Mouse (Mus musculus): ENCODE results near the gene Ptpn7.
"Not testable (repeated sequence)": the region's sequence is repeated elsewhere in the genome, so short reads cannot be mapped to it uniquely, and the experiment has no call there.

Ptpn7 gene

GRCm38 (mm10) chr1:135132473-135132872, at the start of gene Ptpn7:
TSS of gene Ptpn7 (plus strand) at chr1:135132700.
- DNase-seq (ENCODE audit: low spot score in 2 of 2) = peak; percentile 91 to 95

- no peak for DNase-seq (ENCODE audit: low spot score in 2 of 2)
These were observed 49.0 kb upstream of the Ptpn7 start for GRCm38 (mm10) chr1:135083465-135083864.

DNA sequence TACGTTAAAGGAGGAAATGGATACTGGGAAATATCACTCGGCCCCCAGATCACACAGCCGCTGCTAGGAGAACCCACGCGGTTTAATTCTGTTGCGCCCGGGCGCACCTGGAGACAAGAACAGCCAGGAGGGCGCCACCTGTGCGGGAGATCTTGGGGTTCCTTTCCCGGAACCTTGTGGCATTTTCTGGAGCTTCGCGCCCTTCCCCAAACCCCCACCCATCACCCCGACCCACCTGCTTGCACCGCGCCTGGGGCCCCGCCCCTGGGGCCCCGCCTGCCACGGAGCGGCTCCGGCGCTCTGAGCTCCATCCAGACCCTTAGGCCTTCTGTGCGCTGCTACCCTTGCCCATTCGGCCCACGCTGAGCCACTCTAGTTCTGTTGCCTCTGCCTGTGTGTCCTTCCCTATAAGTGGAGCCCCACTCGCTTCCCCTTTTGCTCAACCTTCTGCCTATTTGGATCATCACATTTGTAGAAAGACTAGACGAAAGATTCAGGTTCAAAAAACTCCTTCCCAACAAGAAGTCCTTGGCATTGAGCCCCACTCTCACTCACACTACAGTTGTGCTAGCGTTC, 47.1 kb upstream of the Ptpn7 start:
- no peak for DNase-seq (ENCODE audit: low spot score in 2 of 2)

GRCm38 (mm10) chr1:135086015-135086414, 46.5 kb upstream of the Ptpn7 start:
- no peak for DNase-seq (ENCODE audit: low spot score in 2 of 2)

GRCm38 (mm10) chr1:135087414-135087813, 45.1 kb upstream of the Ptpn7 start:
- no peak for DNase-seq (ENCODE audit: low spot score in 2 of 2)

GRCm38 (mm10) chr1:135089626-135090025, 42.9 kb upstream of the Ptpn7 start:
- no peak for DNase-seq (ENCODE audit: low spot score in 2 of 2)

DNA sequence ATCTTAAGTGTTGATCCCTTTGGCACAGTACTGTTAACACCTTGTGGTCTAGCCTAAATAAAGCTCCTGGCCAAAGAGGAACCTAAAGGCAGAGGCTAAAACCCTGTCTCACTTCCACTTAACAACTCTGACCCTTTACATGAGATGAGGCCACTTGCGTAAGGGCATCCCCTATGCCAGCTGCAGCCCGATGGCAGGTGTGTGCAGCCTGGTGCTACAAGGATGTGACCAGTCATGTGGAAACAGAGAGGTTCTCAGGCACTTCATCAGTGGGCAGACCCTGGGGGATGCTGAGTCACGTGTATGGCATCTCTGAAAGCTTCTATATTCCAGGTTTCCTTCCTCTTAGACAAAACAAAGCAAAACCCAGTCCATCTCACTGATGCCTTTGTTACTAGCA, 41.6 kb upstream of the Ptpn7 start:
- DNase-seq (ENCODE audit: low spot score in 2 of 2) = peak in 1 of 2 experiments; percentile 27

DNA sequence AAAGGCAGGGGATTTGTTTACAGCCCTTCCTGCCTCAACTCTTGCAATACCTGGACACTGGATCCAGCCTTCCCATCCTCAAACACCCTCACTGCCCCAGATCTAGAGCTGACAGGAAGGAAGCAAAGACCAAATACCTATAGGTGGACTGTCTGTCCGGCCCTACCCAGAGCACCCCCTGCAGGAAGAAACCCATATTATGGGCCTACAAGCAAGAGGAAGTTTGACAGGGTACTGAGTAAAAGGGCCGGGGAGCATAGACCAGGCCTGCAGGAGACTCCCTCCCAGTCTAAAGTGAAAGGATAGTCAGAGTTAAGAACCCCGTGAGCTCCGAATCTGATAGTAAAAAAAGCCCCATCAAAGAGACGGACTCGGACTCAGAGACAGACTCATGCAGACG, 37.8 kb upstream of the Ptpn7 start:
- DNase-seq (ENCODE audit: low spot score in 2 of 2) = peak in 1 of 2 experiments; percentile 45

DNA sequence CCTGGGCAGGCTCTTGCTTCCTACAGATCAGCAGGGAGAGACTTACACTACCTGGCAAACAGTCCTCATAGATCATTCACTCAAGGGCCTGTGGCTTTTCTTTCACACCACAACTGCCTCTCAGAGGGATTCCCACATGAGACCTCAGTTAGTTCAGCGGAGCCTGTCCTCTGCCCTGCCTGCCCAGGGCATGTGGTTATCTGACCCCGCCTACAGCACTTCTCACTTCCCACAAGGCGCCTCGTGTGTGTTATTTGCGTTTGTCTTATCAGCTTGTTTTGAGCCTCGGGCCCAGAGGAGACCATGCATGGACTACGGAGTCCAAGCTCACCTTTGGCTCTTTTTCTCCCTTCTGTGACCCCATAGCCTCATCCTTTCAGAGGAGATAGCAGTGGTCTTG, 37.3 kb upstream of the Ptpn7 start:
- DNase-seq (ENCODE audit: low spot score in 2 of 2) = peak in 1 of 2 experiments; percentile 46

DNA sequence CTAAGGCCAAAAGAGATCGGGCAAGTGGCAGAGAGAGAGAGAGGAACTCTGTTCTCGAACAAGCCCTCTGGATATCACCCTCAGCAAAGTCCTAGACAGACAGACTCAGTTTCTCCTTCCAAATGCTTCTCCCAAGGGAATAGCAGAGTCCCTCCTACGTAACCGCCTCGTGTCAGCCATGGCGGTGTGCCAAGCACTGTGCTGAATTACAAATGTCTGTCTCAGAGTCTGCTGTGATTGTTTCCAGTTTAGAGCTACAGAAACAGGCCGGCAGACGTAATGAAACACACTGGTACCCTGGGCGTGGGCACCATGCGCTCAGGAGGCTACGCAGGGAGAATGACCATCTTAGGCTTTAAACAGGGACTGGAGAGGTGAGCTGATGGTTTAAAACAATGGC, 36.2 kb upstream of the Ptpn7 start:
- DNase-seq (ENCODE audit: low spot score in 2 of 2) = no peak

- no peak for DNase-seq (ENCODE audit: low spot score in 2 of 2)
These were observed 35.1 kb upstream of the Ptpn7 start for GRCm38 (mm10) chr1:135097441-135097840.

DNA sequence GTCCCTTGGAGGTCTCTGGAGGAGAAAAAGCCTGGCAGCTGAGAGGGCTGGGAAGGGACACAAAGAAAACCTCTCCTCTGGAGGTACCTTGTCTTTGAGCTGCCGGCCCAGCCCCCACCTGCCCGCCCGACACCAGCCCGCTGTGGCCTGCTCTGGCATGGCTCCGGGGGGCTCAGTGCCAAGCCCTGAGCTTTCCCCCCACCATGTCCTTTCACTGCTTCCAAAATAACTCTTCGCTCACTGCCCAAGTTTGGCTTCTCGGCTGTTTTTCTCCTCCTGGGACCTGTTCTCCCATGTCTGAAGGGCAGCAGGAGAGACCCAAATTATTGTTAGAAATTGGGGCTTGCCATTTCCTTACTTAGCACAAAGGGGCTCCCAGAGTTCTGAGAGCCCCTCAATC, 34.1 kb upstream of the Ptpn7 start:
- DNase-seq (ENCODE audit: low spot score in 2 of 2) = no peak

DNA sequence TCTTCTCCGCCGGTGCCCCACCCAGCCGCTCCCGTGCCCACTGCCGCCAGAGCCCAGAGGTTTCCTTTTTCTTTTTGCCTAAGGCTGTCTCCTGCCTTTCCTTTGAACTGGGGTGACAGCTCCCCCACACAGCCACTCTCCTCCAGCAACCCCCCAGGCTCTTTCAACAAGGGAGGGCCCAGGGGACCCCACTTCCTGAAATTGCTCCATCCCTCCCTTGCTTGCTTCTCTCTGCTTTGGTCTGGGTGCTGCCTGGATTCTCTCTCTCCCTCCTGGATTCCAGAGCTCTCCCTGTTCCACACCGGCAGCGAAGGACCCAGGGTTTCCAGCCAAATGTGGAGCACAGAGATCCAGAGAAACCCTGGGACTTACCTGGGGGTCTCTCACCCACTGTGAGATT, 32.1 kb upstream of the Ptpn7 start:
- no peak for DNase-seq (ENCODE audit: low spot score in 2 of 2)

GRCm38 (mm10) chr1:135105124-135105523, 27.4 kb upstream of the Ptpn7 start, which contains the start of gene Lgr6:
TSS of gene Lgr6 (minus strand) at chr1:135105276.
- no peak for DNase-seq (ENCODE audit: low spot score in 2 of 2)

GRCm38 (mm10) chr1:135105951-135106350, 26.5 kb upstream of the Ptpn7 start:
- DNase-seq (ENCODE audit: low spot score in 2 of 2) = peak; percentile 65 to 88

DNA sequence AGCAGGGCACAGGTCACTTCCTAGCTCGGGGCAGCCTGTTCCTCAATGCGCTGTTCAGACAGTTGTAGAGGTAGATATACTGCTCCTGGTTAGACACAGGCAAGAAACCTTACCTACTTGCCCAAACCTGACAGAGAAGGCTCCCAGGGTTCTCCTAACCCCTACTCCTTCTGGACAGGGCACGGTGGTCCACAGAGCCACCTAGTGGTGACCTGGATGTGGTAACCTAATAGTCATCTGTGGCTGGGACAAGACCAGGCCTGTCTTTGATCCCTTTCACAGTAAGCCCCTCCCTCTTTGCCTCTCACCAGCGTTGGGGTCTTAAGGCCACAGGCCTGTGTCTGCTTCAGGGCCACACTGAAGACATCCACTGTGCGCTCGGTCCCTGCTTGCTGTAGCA, 23.9 kb upstream of the Ptpn7 start:
- DNase-seq (ENCODE audit: low spot score in 2 of 2) = no peak

- peak; percentile 58 to 84 for DNase-seq (ENCODE audit: low spot score in 2 of 2)
These were observed 22.4 kb upstream of the Ptpn7 start for GRCm38 (mm10) chr1:135110075-135110474.

- not testable (repeated sequence) for DNase-seq (ENCODE audit: low spot score in 2 of 2)
These were observed 21.2 kb upstream of the Ptpn7 start for GRCm38 (mm10) chr1:135111271-135111670.

GRCm38 (mm10) chr1:135112661-135113060, 19.8 kb upstream of the Ptpn7 start:
- peak; percentile 56 to 80 for DNase-seq (ENCODE audit: low spot score in 2 of 2)

DNA sequence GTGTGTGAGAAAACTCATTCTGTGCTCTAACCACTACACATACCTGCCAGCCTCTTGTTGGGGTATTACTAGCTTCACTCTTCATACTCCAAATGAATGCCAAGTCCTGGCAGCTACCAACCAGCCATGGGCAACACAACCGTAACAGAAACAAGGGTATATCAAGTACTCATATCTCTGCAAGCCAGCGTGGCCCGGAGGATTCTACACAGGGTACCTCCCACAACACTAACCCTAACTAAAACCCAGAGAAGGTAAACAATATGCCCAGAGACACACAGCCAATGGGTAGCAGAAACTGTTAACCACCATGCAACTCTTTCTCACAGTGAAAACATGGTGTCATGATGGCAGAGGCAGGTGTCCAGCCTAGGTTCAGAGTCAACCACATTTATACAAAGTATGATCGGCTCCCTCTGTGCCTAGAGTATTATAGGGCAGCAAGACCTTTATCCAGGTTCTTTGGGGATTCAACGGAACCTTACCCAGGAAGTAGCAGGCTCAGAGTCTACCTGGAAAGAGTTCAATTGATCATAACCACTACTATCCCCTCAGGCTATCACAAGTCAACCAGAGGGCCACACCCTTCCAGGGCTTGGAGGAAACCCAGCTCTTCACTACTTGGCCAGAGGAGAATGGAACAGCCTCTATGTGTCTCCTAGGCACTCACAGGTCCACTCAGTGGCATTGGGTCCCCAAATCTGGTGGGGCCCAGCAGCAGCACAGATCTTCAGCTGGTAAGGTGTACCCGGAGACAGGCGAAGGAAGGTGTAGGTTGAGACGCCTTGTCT, 7.7 kb upstream of the Ptpn7 start:
- DNase-seq (ENCODE audit: low spot score in 2 of 2) = no peak

- DNase-seq (ENCODE audit: low spot score in 2 of 2) = no peak
These were observed 6.5 kb upstream of the Ptpn7 start for GRCm38 (mm10) chr1:135125990-135126389.

- no peak for DNase-seq (ENCODE audit: low spot score in 2 of 2)
These were observed 6.0 kb upstream of the Ptpn7 start for GRCm38 (mm10) chr1:135126443-135127027.

DNA sequence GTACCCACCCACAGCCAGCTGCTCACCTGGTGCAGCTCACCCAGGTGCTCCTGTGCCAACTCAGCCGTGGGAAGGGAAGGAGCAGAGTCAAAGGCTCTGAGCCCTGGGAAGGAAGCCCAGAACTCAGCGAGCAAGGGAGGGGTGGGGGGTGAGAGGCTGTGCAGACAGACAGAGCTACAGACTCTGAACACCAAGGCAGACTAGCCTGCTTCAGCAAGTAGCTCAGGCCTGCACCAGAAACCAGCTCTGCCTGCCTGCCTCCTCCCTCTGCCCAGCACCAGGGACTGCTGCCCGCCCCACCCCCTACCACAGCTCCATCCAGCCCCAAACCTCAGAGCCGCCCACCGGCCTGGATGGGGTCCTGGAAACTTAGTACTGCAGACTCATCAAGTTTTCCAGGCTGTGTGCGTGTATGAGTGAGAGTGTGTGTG, 4.5 kb upstream of the Ptpn7 start:
- no peak for DNase-seq (ENCODE audit: low spot score in 2 of 2)
